Mouse (Mus musculus): Measurements from ENCODE around the gene Scube1. TPM values are rescaled to one million over a fixed set of nuclear protein-coding genes. Genes with fewer than 3 reads are reported as not detected.

The Scube1 gene
- polyA plus RNA-seq (2015; fragmentation: Nextera tagmentation; extraction: Ambion mirVana) = 0.13 and 0.35 TPM in 2 replicates

DNA sequence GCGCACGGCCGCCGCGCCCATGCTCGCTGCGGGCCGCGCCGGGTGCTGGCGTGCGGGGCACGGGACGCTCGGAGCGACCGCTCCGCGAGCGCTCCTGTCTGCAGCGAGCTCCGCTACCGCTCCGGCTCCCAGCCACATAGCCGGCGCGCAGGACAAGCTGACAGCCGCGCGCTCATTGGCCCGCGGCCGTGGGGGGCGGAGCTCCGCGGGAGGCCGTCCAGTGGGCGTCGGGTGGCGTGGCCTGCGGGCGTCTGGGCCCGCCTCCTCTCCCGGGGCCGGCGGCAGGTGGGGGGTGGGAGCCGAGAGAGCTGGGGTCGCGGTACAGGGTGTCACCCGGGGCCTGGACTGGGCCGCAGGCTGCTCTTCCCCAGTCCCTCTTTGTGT, at the start of gene Scube1:
TSS of gene Scube1 (minus strand) at position 136 of the 384 bp plus-strand sequence.
- peak; percentile 56 for DNase-seq (ENCODE audit: low spot score)

- no peak for DNase-seq (ENCODE audit: low spot score)
These were observed 48.1 kb upstream of the Scube1 start for GRCm38 (mm10) chr15:83772953-83773352.

DNA sequence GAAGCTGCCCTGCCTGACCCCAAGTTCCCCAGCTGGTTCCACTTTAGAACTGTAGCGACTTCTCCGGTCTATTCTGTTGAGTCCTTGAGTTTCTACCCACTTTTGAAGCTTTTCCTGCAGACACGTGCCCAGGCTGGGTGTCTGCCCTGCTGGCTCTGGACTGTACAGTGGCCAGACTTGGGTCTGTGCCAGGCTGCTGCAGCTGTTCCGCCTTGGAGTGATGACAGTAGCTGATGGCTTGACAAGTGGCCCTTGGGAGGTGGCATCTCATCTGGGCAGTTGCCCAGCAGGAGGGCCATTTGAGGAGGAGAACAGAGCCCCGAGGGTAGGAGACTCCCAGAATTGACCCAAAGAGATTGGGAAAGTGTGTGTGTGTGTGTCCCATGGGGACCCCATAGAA, 47.6 kb upstream of the Scube1 start:
- no peak for DNase-seq (ENCODE audit: low spot score)

GRCm38 (mm10) chr15:83771346-83772053, 46.7 kb upstream of the Scube1 start:
- DNase-seq (ENCODE audit: low spot score) = no peak

DNA sequence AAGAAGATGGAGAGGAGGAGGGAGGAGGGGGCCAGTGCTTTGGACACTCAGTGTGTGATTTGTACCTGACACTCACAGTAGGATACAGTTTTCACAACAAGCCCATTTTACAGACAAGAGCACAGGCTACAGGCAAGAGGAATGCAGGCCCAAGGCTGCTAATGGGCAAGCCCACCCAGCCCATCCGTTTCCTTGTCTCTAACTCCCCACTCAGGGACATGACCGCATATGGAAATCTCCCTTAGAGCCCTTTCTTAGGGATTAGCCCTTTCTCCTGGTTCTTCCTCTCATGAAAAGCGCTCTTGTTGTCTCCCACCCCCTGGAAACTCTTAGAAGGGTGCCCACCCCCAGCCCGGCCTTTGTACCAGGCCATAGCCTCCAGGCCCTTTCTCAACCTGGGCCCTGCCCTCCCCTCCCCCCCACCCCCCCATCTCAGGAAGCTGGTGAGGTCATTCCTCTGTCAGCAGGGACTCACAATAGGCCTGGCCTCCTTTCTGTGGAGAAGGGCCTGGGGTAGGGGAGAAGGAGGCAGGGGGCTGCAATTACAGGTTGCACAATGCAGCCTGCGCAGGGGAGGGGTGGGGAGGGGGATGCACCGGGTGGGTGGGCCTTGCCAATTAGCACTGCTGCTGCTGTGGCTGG, 40.7 kb upstream of the Scube1 start:
- no peak for DNase-seq (ENCODE audit: low spot score)

DNA sequence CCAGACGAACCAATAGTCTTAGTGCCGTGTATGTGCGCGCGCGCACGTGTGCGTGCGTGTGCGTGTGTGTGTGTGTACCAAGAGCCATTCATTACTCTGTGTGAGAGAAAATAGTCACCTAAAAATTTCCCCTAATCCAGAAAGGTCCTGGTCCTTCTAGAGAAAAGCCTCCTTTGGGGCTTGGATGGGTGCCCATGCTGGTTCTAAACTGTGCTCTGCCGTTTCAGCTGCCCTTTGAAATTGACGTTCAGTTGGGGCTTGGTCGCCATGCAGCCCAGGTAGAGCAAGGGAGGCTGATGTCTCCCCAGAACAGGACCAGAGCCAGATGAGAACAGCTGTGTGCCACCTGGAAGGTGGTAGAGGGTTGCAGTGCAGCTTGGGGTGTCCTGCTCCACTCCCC, 36.7 kb upstream of the Scube1 start:
- DNase-seq (ENCODE audit: low spot score) = no peak

DNA sequence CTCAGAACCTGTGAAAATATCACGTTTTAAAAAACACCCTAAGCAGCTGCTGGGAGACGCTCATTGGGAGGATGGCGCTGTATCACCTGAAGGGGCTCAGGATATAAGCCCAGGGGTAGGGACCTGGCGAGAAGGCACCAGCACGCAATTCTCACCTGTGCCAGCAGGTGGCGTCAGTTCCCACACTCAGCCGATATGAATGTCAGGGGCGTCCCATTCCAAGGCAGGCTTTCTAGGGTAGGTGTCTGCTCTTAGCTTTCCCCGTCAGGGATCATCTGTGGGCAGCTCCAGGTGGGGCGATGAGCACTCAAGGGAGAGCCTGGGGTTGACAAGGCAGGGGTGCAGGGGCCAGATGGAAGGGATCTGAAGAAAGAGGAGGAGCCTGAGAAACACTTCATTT, 35.9 kb upstream of the Scube1 start:
- DNase-seq (ENCODE audit: low spot score) = peak; percentile 37

DNA sequence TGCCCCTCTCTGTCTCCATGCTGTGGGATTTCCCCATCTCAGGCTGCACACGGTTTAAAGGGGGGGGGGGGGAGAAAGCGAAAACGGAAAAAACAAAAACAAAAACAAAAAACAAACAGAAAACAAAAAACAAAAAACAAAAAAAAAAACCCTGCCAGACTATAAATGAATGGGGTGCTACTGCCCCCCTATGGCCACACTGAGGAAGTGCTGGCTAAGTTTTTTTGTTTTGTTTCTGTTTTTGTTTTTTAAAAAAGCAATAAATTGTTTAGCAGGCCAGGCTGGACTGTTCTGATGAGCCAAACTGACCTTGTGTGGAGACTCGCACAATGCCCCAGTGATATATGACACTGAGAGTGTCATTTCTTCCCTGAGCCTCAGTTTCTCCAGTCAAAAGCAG, 34.1 kb upstream of the Scube1 start:
- no peak for DNase-seq (ENCODE audit: low spot score)

GRCm38 (mm10) chr15:83756742-83757141, 31.9 kb upstream of the Scube1 start:
- DNase-seq (ENCODE audit: low spot score) = peak; percentile 21

DNA sequence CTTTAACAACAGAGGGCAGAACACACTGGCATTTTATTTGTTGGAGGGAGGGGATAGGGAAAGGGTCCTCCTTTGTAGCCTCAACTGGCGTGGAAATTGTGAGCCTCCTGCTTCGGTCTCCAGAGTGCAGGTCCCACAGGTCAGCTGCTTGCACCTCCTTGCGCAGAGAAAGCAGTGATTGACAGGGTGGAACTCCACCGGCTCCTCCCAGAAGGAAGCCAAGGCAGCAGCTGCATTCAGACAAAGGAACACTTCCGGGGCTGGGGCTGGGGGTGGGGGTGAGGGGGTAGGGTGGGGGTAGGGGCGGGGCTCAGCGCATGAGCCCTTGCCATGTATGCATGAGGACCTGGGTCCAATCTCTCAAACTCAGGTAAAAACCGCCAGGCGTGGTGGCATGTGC, 24.6 kb upstream of the Scube1 start:
- no peak for DNase-seq (ENCODE audit: low spot score)

- no peak for DNase-seq (ENCODE audit: low spot score)
These were observed 24.2 kb upstream of the Scube1 start for GRCm38 (mm10) chr15:83748986-83749385.

DNA sequence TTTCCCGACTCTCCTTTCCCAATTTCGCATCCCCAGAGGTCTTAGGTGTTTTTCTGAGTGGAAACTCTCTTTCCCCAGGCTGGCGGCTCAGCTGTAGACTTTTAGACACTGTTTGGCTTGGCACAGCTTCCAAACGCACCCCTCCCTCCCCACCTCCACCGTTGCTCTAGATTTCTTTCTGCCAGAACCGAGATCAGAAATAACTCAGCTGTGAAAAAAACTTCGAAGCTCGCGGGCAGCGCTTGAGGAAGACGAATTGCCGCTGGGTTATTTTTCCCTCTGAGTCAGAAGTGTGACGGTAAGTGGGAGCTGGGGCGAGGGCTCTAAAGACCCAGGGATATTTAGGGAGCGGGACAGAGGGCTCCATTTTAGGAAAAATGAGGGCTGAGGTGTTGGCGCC, 21.5 kb upstream of the Scube1 start:
- no peak for DNase-seq (ENCODE audit: low spot score)

- DNase-seq (ENCODE audit: low spot score) = no peak
These were observed 17.2 kb upstream of the Scube1 start for GRCm38 (mm10) chr15:83742018-83742417.

- DNase-seq (ENCODE audit: low spot score) = no peak
These were observed 16.0 kb upstream of the Scube1 start for GRCm38 (mm10) chr15:83740676-83741422.

DNA sequence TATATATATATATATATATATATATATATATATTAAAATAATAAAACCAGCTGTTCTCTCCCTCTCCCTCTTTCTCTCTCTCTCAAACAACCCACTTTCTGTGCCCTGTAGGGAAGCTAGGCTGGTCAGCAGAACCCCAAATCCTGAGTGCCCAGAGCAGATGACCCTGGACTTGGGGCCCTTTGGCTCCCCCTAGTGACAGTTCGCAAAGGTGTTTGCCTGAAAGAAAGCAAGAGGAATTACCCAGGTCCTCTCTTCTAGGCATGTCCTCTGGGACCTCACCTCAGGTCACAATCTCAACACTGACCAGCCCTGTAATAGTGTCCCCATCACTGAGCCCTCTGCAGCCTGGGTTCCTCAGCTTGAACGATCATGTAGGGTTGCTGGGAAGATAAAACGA, 2.8 kb upstream of the Scube1 start:
- DNase-seq (ENCODE audit: low spot score) = peak; percentile 22

DNA sequence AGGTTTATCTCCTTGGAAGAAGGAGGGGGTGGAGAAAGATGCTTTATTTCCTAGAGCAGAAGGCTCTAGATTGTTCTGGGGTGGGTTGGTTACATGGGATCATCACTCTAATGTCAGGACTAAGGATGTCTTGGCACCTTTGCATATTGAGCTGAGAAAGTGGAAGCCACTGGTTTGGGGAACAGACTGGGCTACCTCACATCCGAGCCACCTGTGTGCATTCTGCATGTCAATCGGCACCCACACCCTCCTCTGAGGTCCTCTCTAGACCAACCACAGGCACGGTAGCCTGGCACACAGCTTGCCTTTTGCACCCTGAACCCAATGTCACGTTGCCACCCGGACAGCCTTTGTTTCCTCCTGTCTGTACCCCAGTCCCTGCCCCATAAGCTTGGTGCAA, 1.9 kb upstream of the Scube1 start:
- DNase-seq (ENCODE audit: low spot score) = no peak

- no peak for DNase-seq (ENCODE audit: low spot score)
These were observed 857 bp upstream of the Scube1 start for GRCm38 (mm10) chr15:83725556-83726200.

DNA sequence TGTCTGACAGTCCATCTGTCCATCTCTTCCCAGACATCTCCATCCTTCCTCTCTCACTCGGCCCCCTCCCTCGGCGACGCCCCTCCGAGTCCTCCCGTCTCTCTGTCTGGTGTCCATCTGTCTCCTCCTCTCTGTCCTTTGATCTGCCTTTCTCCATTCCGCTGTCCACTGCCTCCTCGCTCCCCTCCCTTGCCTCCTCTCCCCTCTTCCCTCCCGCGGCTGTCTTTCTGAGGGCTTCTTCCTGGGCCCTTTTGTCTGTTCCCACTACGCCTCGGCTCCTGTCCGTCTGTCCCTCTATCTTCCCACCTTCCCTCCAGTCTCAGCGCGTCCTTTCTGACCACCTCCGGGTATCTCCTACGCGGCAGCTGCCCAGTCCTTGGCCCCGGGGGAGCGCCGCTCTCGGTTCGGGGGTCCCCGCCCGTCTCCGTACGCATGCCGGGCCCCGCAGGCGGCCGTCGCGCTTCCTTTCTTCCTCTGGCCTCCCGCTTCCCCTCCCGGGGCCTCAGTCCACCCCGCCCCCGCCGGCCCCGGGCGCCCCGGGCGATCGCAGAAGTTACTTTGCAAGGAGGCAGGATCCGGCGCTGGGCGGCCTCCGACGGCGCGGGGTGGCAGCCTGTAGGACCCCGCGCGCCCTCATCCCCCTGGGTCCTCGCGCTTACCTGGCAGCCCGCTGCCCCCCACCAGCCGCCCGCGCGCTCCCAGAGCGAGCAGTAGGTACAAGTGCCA, 498 bp downstream of the Scube1 start:
- DNase-seq (ENCODE audit: low spot score) = no peak

DNA sequence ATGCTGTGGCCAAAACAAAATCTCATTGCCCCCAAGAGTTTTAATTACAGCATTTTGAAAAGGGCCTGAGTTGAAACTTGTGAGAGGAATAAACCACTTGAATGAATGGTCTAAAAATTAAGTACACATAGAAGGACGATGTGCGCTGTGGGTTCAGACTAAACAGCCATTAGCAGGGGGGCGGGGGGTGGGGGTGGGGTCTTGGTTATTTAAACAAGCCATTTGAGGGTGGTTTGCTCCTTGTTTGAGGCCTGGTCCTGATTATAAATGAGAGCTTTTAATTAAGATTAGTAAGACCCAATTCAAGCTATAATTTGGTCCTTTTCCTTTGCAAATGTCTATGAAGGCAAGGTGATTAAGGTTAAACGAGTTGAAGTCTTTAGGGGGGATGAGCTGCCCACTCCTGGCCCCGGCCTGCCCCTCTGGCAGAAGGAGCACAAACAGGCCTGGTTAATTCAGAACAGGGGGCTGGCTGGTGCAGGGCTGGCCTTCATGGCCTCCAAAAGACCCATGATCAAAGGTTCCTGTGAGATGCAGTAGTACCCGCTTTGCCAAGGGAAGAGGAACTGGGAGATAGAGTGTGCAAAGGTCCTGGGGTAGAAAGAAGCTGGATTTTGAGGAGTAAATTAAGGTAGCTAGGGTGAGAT, 9.1 kb downstream of the Scube1 start:
- DNase-seq (ENCODE audit: low spot score) = no peak

- DNase-seq (ENCODE audit: low spot score) = no peak
These were observed 12.0 kb downstream of the Scube1 start for GRCm38 (mm10) chr15:83712798-83713197.

DNA sequence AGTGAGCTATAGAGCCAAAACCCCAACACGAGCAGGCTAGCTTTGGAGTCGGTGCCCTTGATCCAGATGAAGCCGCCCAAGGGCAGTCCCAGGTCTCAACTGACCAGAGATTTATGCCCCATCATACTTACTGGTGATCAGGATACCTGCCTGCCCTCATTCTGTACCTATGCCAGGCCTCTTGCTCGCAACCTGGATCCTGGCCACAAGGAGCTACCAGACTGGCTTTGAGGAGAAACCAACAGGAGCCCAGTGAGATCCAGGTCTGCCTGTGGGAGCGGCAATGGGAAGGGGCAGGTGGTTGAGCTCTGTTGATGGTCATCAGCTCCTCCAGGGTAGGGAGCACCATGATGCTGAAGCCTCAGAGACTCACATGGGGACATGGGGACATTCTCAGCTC, 12.5 kb downstream of the Scube1 start:
- no peak for DNase-seq (ENCODE audit: low spot score)

Measured in thymus, postnatal 0 days (tissue).